Mouse (Mus musculus) adrenal gland, adult 18-20 months (tissue): ENCODE measurements at regions not wholly inside any gene's neighbourhood (a gene's known extent, or its start where the extent isn't known, plus 50 kb on each side); places are given as distances from the start of the nearest gene placed in this dataset.

Experiments
- DNase-seq, 2 experiments: peaks; one replicate each; pipeline ENCODE4 v3.0.0; 2021 to 2022; ENCODE audit warnings: low spot score in 2 of 2

DNA sequence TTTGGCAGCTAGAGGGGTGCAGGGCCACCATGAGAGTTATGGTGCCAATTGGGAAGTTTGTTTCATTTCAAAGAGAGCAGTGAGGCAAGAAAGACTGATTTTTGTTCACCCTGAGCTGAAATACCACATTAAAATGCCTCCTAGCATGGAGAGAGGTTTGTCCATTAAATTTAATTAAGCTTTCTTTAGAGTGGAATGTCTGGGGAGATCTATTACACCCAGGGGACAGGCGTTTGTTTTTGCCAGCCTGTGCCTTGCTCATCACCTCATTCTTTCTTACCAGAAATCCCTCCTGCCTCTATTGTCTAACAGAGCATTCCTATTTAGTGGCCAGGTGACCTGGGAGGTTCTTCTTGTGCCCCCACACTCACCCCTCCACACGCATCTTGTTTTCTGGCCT is 55.2 kb upstream of the Rcn1 start:
- DNase-seq: no peak

DNA sequence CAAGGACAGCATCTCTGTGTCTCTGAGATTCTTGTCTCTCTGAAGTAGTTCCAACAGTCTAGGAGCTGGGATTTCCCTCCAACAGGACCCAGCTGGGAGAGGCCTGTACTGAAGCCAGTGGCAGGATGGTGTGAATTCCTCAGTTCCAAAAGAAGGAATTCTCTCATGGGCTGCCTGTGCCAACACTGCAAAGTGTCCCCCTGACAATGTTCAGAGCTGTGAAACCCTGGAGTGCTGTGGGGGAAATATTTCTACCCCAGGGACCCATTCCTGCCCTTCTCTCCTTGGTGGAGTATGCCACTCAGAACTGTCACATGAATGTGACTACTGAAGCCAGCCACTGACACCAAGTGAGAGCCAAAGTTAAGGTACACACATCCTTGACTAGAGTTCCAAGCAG is 55.7 kb upstream of the Rcn1 start:
- DNase-seq: no peak

- no peak for DNase-seq
Observed at GRCm38 (mm10) chr2:105458643-105459042, 59.5 kb upstream of the Rcn1 start.

GRCm38 (mm10) chr2:105459512-105459911 is 60.4 kb upstream of the Rcn1 start:
- DNase-seq: no peak

DNA sequence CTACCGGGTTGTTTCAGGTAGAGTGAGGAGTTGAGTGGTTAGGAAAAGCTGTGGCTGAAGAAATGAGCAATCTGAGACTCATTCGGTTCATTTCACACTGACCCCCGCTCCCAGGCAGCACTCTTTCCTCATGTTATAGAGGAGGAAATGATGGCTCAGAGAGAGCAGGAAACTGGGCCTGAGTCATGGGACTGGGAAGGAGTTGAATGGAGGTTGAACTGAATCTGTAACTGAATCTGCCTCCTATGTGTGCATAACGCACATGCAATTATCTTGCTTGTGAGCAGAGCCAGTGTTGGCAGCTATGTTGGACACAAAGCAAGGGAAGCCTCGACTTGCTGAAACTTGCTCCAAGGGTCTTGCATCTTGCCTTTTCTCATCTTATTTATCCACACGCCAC is 66.5 kb upstream of the Rcn1 start:
- DNase-seq: no peak

GRCm38 (mm10) chr2:105468930-105469329 is 69.8 kb upstream of the Rcn1 start:
- peak in 1 of 2 experiments; percentile 30 for DNase-seq

- DNase-seq: peak in 1 of 2 experiments; percentile 6
Observed at GRCm38 (mm10) chr2:105476028-105476677, 77.0 kb upstream of the Rcn1 start.

GRCm38 (mm10) chr2:105481990-105482592 is 83.0 kb upstream of the Rcn1 start:
- DNase-seq: no peak

DNA sequence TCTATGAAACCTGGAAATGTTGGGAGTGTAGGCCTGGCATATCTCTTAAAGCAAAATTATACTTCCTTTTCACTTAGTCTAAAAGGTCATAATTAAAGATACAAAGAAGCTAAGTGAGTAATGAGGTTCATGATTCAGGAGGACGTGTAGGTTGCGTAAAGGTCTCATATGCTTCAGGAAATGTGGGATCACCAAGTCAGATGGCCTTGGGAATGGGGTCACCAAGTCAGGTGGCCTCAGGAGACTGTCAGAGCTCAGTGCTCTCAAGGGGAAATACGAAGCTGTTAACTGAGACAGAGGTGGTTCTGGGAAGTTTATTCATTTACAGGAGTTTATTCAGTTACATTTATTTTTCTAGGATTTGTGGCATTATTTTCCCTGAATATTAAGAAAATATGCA is 85.4 kb upstream of the Rcn1 start:
- DNase-seq: peak in 1 of 2 experiments; percentile 15

GRCm38 (mm10) chr2:105485286-105485685 is 86.2 kb upstream of the Rcn1 start:
- no peak for DNase-seq

DNA sequence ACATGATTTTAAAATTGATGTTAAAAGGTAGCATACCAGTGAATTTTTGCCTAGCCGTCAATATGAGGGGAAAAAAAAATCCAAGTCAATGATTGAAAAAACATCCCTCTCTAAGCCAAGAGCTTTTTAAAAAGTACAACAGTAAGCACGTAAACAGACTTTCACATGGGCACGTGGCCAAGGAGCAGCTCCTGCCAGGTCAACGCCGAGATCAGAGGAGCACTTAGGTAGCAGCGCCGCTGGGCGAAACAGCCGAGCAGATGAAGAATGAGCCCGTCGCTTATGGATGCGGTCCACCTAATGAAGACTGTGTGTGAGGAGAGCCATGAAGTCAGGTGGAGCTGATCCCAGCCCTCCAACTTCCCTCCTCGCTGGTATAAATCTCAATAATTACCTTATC is 96.7 kb upstream of the Rcn1 start:
- no peak for DNase-seq

GRCm38 (mm10) chr2:105504197-105504596 is 105.1 kb upstream of the Rcn1 start:
- no peak for DNase-seq

- DNase-seq: no peak
Observed at GRCm38 (mm10) chr2:105505554-105505953, 106.4 kb upstream of the Rcn1 start.

DNA sequence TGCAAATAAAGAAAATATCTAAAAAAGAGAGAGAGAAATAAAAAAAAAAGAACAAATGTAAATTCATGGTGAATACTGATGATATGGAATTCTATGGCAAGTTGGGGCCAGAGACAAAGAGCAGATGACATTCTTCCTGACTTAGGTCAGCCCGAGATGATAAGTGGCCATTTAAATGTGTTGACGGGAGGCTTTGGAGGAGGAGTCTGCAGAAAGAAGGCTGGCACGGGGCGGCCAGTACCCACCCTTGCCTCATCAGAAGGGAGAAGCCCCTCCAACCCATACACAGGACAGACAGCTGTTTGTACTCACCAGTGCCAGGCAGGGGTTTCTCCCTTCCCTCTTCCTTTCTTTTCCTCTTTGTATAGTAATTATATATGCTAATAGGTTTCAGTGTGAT is 108.0 kb upstream of the Rcn1 start:
- no peak for DNase-seq

DNA sequence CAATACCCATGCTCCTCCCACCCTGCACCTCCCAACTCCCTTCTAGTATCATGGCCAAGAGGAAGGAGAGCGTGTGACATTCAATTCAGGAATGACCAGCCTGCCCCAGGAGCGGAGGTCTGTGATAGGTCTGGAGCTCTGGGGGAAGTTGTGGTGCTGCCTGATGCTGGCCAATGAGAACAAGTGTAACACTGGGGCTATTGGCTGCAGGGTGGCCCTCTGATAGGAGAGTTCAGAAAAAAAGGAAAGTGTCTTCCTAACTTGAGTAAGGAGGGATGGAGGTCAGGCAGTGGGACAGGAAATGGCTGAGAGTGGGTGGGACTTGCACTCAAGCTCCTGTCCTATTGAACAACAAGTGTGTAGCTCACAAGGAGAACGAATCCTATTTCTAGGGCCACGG is 111.7 kb upstream of the Rcn1 start:
- DNase-seq: no peak

GRCm38 (mm10) chr2:105511690-105512089 is 112.6 kb upstream of the Rcn1 start:
- DNase-seq: no peak

- DNase-seq: no peak
Observed at GRCm38 (mm10) chr2:105514226-105514625, 115.1 kb upstream of the Rcn1 start.

- DNase-seq: no peak
Observed at GRCm38 (mm10) chr2:105514881-105515280, 115.8 kb upstream of the Rcn1 start.

DNA sequence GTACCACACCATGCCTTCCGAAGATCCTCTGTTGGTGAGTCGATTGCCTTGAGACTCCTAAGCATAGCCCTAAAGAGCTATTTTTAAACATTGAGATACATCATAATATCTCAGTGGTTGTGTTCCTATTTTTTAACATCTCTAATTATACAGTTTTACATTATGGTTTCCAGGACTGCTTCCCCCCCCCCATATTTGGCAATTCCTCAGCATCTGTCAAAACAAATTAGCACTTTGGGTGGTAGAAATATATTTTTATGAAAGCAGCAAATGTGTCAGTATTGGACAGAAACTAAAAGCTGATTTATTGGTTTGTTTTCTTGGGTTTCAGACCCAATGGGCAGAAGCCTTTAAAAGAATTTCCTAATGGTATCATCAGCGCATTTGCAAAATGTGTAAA is 116.2 kb upstream of the Rcn1 start:
- DNase-seq: no peak

- no peak for DNase-seq
Observed at GRCm38 (mm10) chr2:105516267-105517133, 117.4 kb upstream of the Rcn1 start.

DNA sequence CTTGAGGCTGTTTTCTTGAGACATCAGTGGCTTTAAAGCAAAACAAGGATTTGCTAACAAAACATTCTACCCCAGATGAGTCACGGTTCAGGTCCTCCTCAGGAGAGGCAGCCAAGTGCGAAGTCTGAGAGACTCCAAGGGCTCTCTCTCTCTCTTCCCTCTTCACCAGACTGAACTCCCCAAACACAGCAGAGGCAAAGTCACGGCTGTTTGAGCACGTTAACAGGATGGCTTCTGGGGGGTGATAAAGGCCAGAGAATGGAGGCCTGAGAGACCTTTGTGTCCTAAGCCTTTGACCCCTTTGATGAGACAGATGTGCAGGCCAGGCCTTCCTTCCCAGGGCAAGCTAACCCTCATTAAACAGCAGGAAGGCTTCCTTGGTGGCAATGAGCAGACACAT is 122.7 kb upstream of the Rcn1 start:
- no peak for DNase-seq

GRCm38 (mm10) chr2:105523297-105523802 is 124.2 kb upstream of the Rcn1 start:
- peak; percentile 38 to 40 for DNase-seq
